Mouse (Mus musculus) E14TG2a.4 (cell line): ENCODE data around the gene Prl8a9.

Experiments used
- CTCF ChIP-seq: conservative IDR thresholded peaks from 2 replicates; pipeline ENCODE4 v1.5.1; 2014; ENCODE audit warnings: low read length
- NANOG ChIP-seq: IDR thresholded peaks from 2 replicates; pipeline ENCODE4 v1.6.1; 2014; ENCODE audit warnings: borderline replicate concordance, low read length, mixed read lengths
- POU5F1 ChIP-seq: IDR thresholded peaks from 2 replicates; pipeline ENCODE4 v1.6.1; 2014; ENCODE audit warnings: low read length, borderline replicate concordance

- no peak for TF ChIP-seq CTCF
- TF ChIP-seq POU5F1: no peak
- no peak for TF ChIP-seq NANOG
These were observed at the start of gene Prl8a9 for GRCm38 (mm10) chr13:27564506-27564905.
